9 mouse cellular contexts compared by ENCODE assay signal in genomic region chr6:101550501-101551268, GRCm38 (mm10).
A peak's percentile ranks its signal among the peaks of the same experiment; 100 is the strongest.
DNase-seq lines count a peak whose midpoint lies in the region; ATAC-seq lines count a peak whose summit lies in the region.
"Had no signal": no experiment of that assay in that cellular context is flagged by ENCODE, and none has a peak within 500 bp of the region (broad histone marks: within the 10 kb centered on the region; RNA-seq: fewer than 3 reads in every experiment).

No protein-coding gene starts in this region.

- H3K4me3 ChIP-seq in forebrain, embryonic 13.5 days: no peak overlapping the region
- no peak overlapping the region for H3K4me3 ChIP-seq in hindbrain, embryonic 11.5 days (ENCODE audit: low read depth, low read length)
- H3K4me3 ChIP-seq: erythroblast, embryonic 14.5 days; limb, embryonic 13.5 days had no signal

- H3K27me3 ChIP-seq in forebrain, embryonic 13.5 days: no peaks in the 10 kb centered on the region
- no peaks in the 10 kb centered on the region for H3K27me3 ChIP-seq in hindbrain, embryonic 11.5 days (ENCODE audit: control insufficient read depth, insufficient read depth, low read length)

- peak; percentile 97 for ATAC-seq in forebrain, embryonic 13.5 days
- peak; percentile 90 for ATAC-seq in hindbrain, embryonic 11.5 days (ENCODE audit: low FRiP score)

- H3K36me3 ChIP-seq in forebrain, embryonic 13.5 days (ENCODE audit: poor library complexity, severe bottlenecking): no peaks in the 10 kb centered on the region
- H3K36me3 ChIP-seq in hindbrain, embryonic 11.5 days (ENCODE audit: control insufficient read depth, insufficient read depth, low read length): no peaks in the 10 kb centered on the region
- H3K36me3 ChIP-seq: limb, embryonic 13.5 days had no signal

- peaks cover 18% of the 10 kb centered on the region for H3K4me1 ChIP-seq in forebrain, embryonic 13.5 days
- peaks cover 3% of the 10 kb centered on the region for H3K4me1 ChIP-seq in hindbrain, embryonic 11.5 days (replicated peaks; ENCODE audit: control insufficient read depth, insufficient read depth, low read length)
- H3K4me1 ChIP-seq: limb, embryonic 13.5 days had no signal

- H3K27ac ChIP-seq in forebrain, embryonic 13.5 days: peak overlapping the region; percentile 6; the same call in 1 of the 2 replicates
- no peak overlapping the region for H3K27ac ChIP-seq in hindbrain, embryonic 11.5 days (ENCODE audit: low read depth, low read length)
- H3K27ac ChIP-seq: limb, embryonic 13.5 days had no signal

- WGBS in forebrain, embryonic 13.5 days: 14% methylated on average over 7 of the region's 7 CpGs
- WGBS in hindbrain, embryonic 11.5 days: 20% methylated on average over 7 of the region's 7 CpGs

- no peaks in the 10 kb centered on the region for H3K9me3 ChIP-seq in forebrain, embryonic 13.5 days (replicated peaks)
- no peaks in the 10 kb centered on the region for H3K9me3 ChIP-seq in hindbrain, embryonic 11.5 days (ENCODE audit: control insufficient read depth, low read length)
- H3K9me3 ChIP-seq: limb, embryonic 13.5 days had no signal

- no peak overlapping the region for H3K9ac ChIP-seq in forebrain, embryonic 13.5 days
- H3K9ac ChIP-seq in hindbrain, embryonic 11.5 days (ENCODE audit: low read depth, low read length): no peak overlapping the region
- H3K9ac ChIP-seq: limb, embryonic 13.5 days had no signal

- 0 out of 2 replicates have a peak overlapping the region, but pooled peaks have one; percentile 7 for H3K4me2 ChIP-seq in forebrain, embryonic 13.5 days
- H3K4me2 ChIP-seq in hindbrain, embryonic 11.5 days (replicated peaks; ENCODE audit: low read depth, low read length): no peak overlapping the region
- H3K4me2 ChIP-seq: limb, embryonic 13.5 days had no signal

- peak; percentile 38 for DNase-seq in hindbrain, embryonic 11.5 days (ENCODE audit: low spot score)
- DNase-seq in left cerebral cortex, adult 11 months (ENCODE audit: low spot score): peak; percentile 62
- peak; percentile 20 for DNase-seq in retina, embryonic 14.5 days (ENCODE audit: low spot score)
- DNase-seq in adrenal gland, adult 8-10 months: no peak
- DNase-seq in lung, postnatal 14 days: no peak
- no peak for DNase-seq in thymus, postnatal 36 days

Comparison
In these comparisons a context has a peak if more than half of its experiments do, and no peak if none do; other contexts are left out.
1. DNase-seq: peak in hindbrain, embryonic 11.5 days (single experiment), left cerebral cortex, adult 11 months (single experiment) and retina, embryonic 14.5 days (single experiment); none in adrenal gland, adult 8-10 months (single experiment), lung, postnatal 14 days (single experiment) and thymus, postnatal 36 days (0 of 2).